Mouse (Mus musculus): ENCODE data around the gene Hist1h2ac. TPM values are rescaled to one million over a fixed set of nuclear protein-coding genes. Genes with fewer than 3 reads are reported as not detected.

The Hist1h2ac gene
- 10 to 100 TPM; 48.0 to 51.5 TPM for total RNA-seq (2023)

GRCm38 (mm10) chr13:23683755-23684281 lies at the start of gene Hist1h2ac, which contains the start of gene Hist1h2bc:
Gene Hist1h2ac (minus strand): TSS chr13:23683948.
Gene Hist1h2bc (plus strand): TSS chr13:23684199.

GRCm38 (mm10) chr13:23710374-23711089 lies 26.8 kb upstream of the Hist1h2ac start, which contains the start of gene Hfe:
Gene Hfe (minus strand): TSS chr13:23710854.

GRCm38 (mm10) chr13:23698300-23698693 lies 14.5 kb upstream of the Hist1h2ac start, which contains the start of gene Hist1h4c:
Gene Hist1h4c (minus strand): TSS chr13:23698454.

GRCm38 (mm10) chr13:23695514-23695913 lies 11.8 kb upstream of the Hist1h2ac start, which contains the start of gene Hist1h1t:
Gene Hist1h1t (plus strand): TSS chr13:23695814.

Other genes with a start within 250 kb of the Hist1h2ac start
- gene Btn1a1, start 218.0 kb downstream of the Hist1h2ac start, total RNA-seq (2023): under 1 TPM; 0.11 to 0.29 TPM
- not detected for gene Btn2a2, start 195.1 kb downstream of the Hist1h2ac start, total RNA-seq (2023)
- gene Hist1h4h, start 152.9 kb downstream of the Hist1h2ac start, total RNA-seq (2023): 1,000 to 10,000 TPM; 1,672 to 1,684 TPM
- 1,000 to 10,000 TPM; 1,080 to 1,089 TPM for gene Hist1h2af, start 150.0 kb downstream of the Hist1h2ac start, total RNA-seq (2023)
- gene Hist1h3g, start 148.5 kb downstream of the Hist1h2ac start, total RNA-seq (2023): 100 to 1,000 TPM; 354 to 358 TPM
- 100 to 1,000 TPM; 133 to 136 TPM for gene Hist1h2bh, start 140.6 kb downstream of the Hist1h2ac start, total RNA-seq (2023)
- gene Hist1h3f, start 139.9 kb downstream of the Hist1h2ac start, total RNA-seq (2023): 100 to 1,000 TPM; 457 to 468 TPM
- 1,000 to 10,000 TPM; 2,366 to 2,514 TPM for gene Hist1h4f, start 132.3 kb downstream of the Hist1h2ac start, total RNA-seq (2023)
- 100 to 1,000 TPM; 108 to 121 TPM for gene Hist1h1d, start 130.7 kb downstream of the Hist1h2ac start, total RNA-seq (2023)
- 100 to 1,000 TPM; 839 to 947 TPM for gene Hist1h3e, start 121.6 kb downstream of the Hist1h2ac start, total RNA-seq (2023)
- gene Hist1h2ae, start 112.7 kb downstream of the Hist1h2ac start, total RNA-seq (2023): 100 to 1,000 TPM; 191 to 199 TPM
- 1,000 to 10,000 TPM; 1,545 to 1,845 TPM for gene Hist1h2bg, start 112.6 kb downstream of the Hist1h2ac start, total RNA-seq (2023)
- gene Hist1h2bf, start 109.8 kb downstream of the Hist1h2ac start, total RNA-seq (2023): 1,000 to 10,000 TPM; 1,042 to 1,254 TPM
- 100 to 1,000 TPM; 115 to 121 TPM for gene Hist1h2ad, start 109.6 kb downstream of the Hist1h2ac start, total RNA-seq (2023)
- gene Hist1h3d, start 108.2 kb downstream of the Hist1h2ac start, total RNA-seq (2023): 100 to 1,000 TPM; 147 to 159 TPM
- 100 to 1,000 TPM; 726 to 742 TPM for gene Hist1h4d, start 102.3 kb downstream of the Hist1h2ac start, total RNA-seq (2023)
- gene Hist1h2be, start 62.8 kb downstream of the Hist1h2ac start, total RNA-seq (2023): 100 to 1,000 TPM; 103 to 111 TPM
- gene Hist1h1e, start 61.4 kb downstream of the Hist1h2ac start, total RNA-seq (2023): 100 to 1,000 TPM; 779 TPM
- gene Hist1h2bc, start 251 bp upstream of the Hist1h2ac start, total RNA-seq (2023): 100 to 1,000 TPM in 1 of 2 experiments, 10 to 100 TPM in 1; 97.4 to 109 TPM
- gene Hist1h1t, start 11.9 kb upstream of the Hist1h2ac start, total RNA-seq (2023): 1 to 10 TPM in 1 of 2 experiments, under 1 TPM in 1; 0.86 to 1.1 TPM
- gene Hist1h4c, start 14.5 kb upstream of the Hist1h2ac start, total RNA-seq (2023): 100 to 1,000 TPM; 391 to 419 TPM
- gene Hfe, start 26.9 kb upstream of the Hist1h2ac start, total RNA-seq (2023): 1 to 10 TPM; 4.2 to 6.6 TPM
- gene Hist1h1c, start 54.9 kb upstream of the Hist1h2ac start, total RNA-seq (2023): 1,000 to 10,000 TPM; 1,619 to 1,663 TPM
- 100 to 1,000 TPM; 617 to 658 TPM for gene Hist1h3c, start 61.7 kb upstream of the Hist1h2ac start, total RNA-seq (2023)
- 100 to 1,000 TPM; 868 to 875 TPM for gene Hist1h2bb, start 62.8 kb upstream of the Hist1h2ac start, total RNA-seq (2023)
- 1,000 to 10,000 TPM; 1,294 to 1,569 TPM for gene Hist1h2ab, start 67.2 kb upstream of the Hist1h2ac start, total RNA-seq (2023)
- gene Hist1h3b, start 68.3 kb upstream of the Hist1h2ac start, total RNA-seq (2023): 1,000 to 10,000 TPM; 1,352 to 1,548 TPM
- gene Hist1h4b, start 73.1 kb upstream of the Hist1h2ac start, total RNA-seq (2023): 100 to 1,000 TPM; 569 to 600 TPM
- 100 to 1,000 TPM; 541 to 562 TPM for gene Hist1h4a, start 77.3 kb upstream of the Hist1h2ac start, total RNA-seq (2023)
- 1,000 to 10,000 TPM in 1 of 2 experiments, 100 to 1,000 TPM in 1; 878 to 1,040 TPM for gene Hist1h3a, start 78.4 kb upstream of the Hist1h2ac start, total RNA-seq (2023)
- 100 to 1,000 TPM; 455 to 460 TPM for gene Hist1h1a, start 79.7 kb upstream of the Hist1h2ac start, total RNA-seq (2023)
- gene Trim38, start 86.0 kb upstream of the Hist1h2ac start, total RNA-seq (2023): not detected
- not detected for gene Slc17a2, start 123.0 kb upstream of the Hist1h2ac start, total RNA-seq (2023)
- not detected for gene Slc17a3, start 155.5 kb upstream of the Hist1h2ac start, total RNA-seq (2023)
- gene Slc17a1, start 183.8 kb upstream of the Hist1h2ac start, total RNA-seq (2023): not detected
- gene Slc17a4, start 231.1 kb upstream of the Hist1h2ac start, total RNA-seq (2023): not detected